Mouse (Mus musculus): ENCODE measurements around the gene Abcc10.

The Abcc10 gene

GRCm38 (mm10) chr17:46327906-46328534, at the start of gene Abcc10:
Gene Abcc10 (minus strand): TSS chr17:46328352.
- DNase-seq (ENCODE audit: low read depth, low spot score), result peak; percentile 98

DNA sequence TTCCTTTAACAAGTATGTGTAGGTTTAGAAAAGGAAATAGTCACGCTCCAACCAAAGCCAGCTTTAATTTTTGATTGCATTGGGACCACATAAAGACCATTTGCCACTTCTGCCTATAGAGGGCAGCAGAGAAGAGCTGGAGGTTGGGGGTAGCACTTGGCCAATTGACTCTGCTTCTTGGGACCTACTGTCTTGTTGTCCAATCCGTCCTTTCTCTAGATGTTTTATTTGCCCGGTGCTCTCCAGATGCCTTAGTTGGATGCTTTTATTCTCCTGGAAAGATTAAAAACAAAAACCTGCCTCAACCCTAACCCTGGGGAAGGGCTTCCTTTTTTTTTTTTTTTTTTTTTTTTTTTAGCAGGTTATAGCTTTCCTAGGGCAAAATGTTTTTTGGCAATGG, 43.6 kb upstream of the Abcc10 start:
- DNase-seq (ENCODE audit: low read depth, low spot score), result peak; percentile 73

DNA sequence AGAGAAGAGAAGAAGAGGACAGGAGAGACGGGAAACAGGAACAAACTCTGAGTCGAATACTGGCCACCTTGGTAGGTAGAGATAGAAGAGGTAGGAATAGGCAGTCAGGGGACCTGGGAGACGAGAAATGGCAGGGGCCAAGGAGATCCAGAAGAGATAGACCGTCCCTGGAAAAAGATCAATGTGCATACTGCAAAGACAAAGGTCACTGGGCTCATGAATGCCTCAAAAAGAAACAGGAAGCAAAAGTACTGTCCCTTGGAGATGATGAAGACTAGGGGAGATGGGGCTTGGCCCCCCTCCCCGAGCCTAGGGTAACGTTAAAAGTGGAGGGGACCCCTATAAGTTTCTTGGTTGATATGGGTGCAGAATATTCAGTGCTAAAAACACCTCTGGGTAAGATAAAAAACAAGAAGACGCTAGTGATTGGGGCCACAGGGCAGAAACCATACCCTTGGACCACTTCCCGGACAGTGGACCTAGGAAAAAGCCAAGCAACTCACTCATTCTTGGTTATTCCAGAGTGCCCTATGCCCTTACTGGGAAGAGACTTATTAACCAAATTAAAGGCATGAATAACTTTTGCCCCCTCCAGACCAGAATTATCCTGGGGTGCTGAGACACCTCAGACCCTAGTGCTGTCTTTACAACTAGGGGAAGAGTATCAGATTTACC, 23.0 kb upstream of the Abcc10 start:
- no peak for DNase-seq (ENCODE audit: low read depth, low spot score)

DNA sequence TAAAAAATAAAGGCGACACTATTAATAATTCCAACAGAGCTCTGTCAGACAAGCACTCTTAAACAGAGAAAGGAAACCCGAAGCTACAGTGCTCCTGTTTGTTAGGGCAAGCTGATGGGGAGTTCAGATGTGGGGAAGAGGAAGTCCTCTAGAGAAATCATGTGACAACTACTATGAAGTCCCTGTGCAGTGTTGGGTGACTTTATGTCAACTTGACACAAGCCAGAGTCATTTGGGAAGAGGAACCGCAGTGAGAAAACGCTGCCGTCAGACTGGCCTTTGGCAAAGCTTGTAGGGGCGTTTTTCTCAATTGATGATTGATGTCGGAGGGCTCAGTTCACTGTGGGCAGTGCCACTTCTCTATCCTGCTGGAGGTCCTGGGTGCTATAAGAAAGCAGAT, 13.1 kb upstream of the Abcc10 start:
- no peak for DNase-seq (ENCODE audit: low read depth, low spot score)

- DNase-seq (ENCODE audit: low read depth, low spot score), result peak; percentile 70
Measured at GRCm38 (mm10) chr17:46336475-46336874, 8.3 kb upstream of the Abcc10 start.

- no peak for DNase-seq (ENCODE audit: low read depth, low spot score)
Measured at GRCm38 (mm10) chr17:46328723-46329122, 571 bp upstream of the Abcc10 start.

DNA sequence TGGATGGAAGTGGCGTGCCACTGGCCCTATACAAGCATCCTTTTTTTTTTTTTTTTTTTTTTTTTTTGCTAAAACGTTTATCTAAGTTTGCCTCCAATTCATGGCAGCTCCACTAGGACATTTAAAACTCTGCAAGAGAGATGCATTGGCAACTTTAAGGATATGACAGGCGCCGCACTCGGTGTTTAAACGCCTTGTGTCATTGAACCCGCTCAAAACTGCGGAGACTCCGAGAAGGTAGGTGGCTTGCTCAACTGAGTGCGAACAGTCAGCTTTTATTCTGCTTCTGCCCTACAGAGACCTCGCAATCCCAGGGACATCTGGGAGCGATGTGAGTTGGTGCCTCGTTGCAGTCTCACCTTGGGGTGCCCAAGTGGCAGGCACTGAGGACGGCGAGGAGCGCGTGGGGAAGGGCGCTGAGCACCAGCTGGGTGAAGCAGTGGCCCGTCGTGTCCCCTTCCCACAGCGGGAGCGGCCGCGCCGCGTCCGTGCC, 693 bp downstream of the Abcc10 start:
- DNase-seq (ENCODE audit: low read depth, low spot score), result no peak

DNA sequence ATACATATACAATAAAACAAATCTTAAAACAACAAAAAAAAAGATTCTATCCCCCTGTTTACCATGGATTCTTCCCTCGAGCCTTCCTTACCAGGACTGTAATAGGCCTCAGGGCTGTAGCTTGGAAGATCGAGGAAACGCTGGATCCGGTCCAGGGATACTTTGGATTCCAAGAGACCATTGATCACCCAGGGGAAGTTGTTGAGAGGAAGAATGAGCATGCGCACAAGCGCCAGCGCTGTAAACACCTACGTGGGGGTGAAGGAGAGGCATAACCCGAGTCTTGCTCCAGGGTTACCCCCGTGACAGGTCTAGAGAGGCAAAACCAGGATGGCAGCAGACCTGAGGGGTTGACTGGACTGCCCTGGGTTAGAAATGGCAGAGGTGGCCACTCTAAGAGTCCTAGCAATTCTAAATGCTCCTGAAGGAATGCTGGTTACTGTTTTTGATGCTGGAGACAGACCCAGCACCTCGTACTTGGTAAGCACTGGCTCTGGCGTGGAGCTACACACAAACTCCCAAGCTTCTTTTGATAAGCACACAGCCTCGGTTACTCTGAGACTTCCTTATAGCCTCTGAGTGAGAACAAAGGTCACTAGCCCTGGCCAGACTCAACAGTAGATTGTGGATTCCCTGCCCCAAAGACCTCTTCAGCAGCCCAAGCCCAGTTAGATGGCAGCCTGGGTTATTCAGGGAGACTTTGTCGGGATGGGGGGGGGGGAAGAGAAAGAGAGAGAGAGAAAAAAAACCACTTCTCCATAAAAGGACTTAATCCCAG, 5.9 kb downstream of the Abcc10 start:
- no peak for DNase-seq (ENCODE audit: low read depth, low spot score)

- DNase-seq (ENCODE audit: low read depth, low spot score), result no peak
Measured at GRCm38 (mm10) chr17:46320492-46320891, 7.7 kb downstream of the Abcc10 start.

- DNase-seq (ENCODE audit: low read depth, low spot score), result no peak
Measured at GRCm38 (mm10) chr17:46315813-46316212, 12.3 kb downstream of the Abcc10 start.

DNA sequence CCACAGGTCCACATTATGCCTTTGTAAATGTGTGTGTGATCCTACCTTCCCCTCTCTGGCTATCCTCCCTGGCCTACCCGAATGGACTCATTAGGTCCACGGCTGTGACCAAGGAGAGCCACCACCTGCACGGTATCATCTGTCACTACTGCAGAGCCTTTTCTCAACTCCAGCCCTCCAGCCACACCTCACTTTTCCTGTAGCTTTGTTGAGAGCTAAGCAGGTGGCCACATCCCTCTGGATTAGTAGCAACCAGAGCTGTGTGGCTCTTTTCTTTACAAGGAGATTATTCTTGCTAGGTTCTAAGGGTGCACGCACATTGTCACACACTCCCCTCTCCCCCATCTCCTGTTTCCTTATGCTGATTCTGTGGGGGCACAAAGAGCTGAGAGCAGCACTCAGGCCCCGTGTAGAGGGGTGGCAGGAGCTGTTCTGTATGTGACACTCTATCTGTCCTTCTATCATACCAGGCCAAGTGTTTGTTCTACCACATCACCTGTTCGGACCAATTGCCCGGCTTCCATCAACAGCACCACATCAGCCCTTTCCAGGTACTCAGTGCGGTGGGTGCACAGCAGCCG, 14.9 kb downstream of the Abcc10 start:
- DNase-seq (ENCODE audit: low read depth, low spot score), result no peak

DNA sequence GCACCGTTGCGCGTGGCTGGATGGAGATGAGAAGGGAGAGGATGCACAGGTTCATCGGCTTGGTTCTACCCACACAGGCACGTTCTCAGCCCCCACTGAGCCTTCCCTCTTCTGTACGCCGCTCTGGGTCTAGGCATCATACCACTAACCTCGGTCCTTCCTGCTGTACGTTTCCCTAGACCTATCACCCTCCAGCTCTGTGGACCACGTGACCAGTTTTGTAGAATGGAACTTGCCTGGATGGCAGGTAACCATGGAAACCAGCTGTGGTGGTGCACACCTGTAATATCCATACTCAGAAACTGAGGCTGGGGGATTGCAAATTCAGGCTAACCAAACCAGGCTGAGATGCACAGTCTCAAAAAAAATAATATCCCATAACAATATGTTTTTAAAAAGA, 17.6 kb downstream of the Abcc10 start:
- DNase-seq (ENCODE audit: low read depth, low spot score), result no peak

DNA sequence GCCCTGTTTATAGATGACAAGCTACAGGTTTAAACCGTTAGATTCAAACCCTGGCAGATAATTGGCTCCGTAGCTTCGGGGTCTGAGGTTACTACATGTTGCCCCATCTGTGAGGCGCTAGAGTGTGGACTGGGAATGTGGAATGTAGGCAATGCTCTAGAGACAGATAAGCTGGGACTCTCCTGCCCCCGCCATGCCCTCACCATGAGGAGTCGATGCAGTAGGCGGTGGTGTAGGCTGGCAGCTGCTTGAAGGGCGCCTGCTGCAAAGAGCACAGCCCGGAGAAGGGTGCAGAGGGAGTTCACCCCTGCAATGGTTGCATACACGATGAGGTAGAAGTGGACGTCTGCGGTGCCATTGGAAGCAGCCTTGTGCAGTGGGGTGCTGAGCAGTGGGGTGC, 18.3 kb downstream of the Abcc10 start:
- no peak for DNase-seq (ENCODE audit: low read depth, low spot score)

DNA sequence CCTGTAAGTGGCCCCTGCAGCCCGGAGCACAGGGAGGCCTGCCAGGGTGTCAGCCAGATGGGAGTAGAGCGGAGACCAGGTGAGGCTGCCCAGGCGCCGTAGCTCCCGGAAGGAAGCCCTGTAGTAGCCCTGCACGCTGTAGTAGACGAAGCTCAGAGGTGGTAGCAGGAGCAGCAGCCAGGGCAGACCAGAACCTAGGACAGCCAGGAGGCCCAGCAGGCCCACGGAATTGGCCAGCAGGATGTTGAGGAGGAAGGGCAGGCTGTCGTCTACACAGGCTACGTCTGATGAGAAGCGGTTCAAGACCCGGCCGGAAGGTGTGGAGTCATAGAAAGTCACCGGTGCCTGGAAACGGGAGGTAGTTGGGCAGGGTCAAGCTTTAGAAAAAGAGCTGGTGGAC, 21.2 kb downstream of the Abcc10 start:
- DNase-seq (ENCODE audit: low read depth, low spot score), result no peak

GRCm38 (mm10) chr17:46304184-46304583, 24.0 kb downstream of the Abcc10 start:
- no peak for DNase-seq (ENCODE audit: low read depth, low spot score)

GRCm38 (mm10) chr17:46301892-46302291, 26.3 kb downstream of the Abcc10 start:
- DNase-seq (ENCODE audit: low read depth, low spot score), result no peak

- DNase-seq (ENCODE audit: low read depth, low spot score), result peak; percentile 94
Measured at GRCm38 (mm10) chr17:46298220-46298913, 29.8 kb downstream of the Abcc10 start.

DNA sequence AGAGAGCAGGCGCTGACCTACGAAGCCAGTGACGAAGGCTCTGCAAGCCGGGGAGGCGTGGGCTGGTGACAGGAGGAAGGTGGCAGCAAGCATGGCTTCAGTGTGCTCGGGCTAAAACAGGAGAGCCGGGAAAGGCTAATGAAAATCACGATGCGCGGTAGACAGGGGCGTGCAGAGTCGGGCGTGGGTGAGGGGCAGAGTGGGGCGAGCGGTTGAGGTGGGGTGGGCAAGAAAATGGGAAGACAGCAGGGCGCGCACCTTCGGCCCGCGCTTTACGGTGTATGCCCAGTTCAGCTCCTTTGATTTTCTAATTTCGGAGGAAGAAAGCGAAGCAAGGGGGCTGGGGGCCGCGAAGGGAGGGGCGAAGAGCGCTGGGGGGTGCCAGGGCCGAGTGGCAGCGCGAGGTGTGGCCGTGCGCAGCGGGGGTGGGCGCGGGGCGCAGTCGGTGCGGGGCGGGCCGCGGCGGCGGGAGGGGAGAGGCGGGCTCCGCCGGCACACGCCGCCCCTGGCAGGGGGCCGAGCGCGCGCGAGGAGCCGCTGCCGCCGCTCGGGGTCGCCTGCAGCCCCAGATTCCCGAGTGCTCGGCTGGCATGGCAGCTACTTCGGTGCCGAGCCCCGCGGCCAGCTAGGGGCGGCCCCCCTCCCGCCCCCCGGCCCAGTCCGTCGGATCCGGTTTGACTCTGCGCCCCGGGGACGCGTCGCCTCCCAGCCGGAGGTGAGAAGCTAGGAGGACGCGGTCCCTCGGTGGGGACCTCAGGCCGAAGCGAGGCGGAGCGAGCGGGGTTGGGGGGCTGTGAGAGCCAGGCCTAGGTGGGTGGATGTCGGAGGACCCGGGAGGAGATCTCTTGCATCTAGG, 30.6 kb downstream of the Abcc10 start, which contains the start of gene Dlk2:
Gene Dlk2 (plus strand): TSS at position 58 of the 856 bp plus-strand sequence.
- DNase-seq (ENCODE audit: low read depth, low spot score), result no peak

DNA sequence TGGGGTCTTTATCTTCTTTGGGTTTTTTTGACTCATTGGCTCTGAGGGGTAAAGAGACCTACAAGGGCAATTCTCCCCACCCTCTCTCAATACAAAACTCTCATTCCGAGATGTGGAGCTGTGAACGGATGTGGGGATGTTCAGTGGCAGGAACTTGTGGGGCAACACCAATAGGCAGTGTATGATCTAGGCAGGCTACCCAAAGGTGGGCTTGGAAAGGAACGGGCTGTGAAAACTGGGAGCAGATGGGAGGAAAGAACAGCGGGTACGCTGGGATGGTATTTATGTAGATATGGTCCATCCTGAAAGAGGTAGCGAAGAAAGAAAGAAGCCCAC, 31.2 kb downstream of the Abcc10 start:
- DNase-seq (ENCODE audit: low read depth, low spot score), result no peak

- DNase-seq (ENCODE audit: low read depth, low spot score), result no peak
Measured at GRCm38 (mm10) chr17:46296601-46297000, 31.6 kb downstream of the Abcc10 start.

DNA sequence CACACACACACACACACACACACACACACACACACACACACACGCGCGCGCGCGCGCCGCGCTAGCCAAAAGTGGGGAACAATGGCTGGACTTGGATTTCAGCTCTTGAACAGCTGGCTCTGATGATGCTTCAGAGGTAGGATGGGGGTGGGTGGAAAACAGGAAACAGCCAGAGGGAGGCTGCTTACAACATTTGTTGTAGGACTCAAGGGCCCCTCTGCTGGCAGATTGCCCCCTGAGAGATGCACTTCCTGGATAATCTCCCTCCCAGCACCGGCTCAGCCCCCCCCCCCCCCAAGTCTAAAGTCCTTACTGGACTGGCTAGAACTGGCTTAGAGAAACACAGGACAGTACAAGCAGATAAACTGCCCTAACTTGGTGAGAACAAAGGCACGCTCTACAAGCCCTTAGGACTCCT, 40.5 kb downstream of the Abcc10 start:
- DNase-seq (ENCODE audit: low read depth, low spot score), result peak; percentile 63
